Mouse (Mus musculus): Measurements from ENCODE around the gene Lzts2.
A peak's percentile ranks its signal among the peaks of the same experiment; 100 is the strongest.

Lzts2 gene

DNA sequence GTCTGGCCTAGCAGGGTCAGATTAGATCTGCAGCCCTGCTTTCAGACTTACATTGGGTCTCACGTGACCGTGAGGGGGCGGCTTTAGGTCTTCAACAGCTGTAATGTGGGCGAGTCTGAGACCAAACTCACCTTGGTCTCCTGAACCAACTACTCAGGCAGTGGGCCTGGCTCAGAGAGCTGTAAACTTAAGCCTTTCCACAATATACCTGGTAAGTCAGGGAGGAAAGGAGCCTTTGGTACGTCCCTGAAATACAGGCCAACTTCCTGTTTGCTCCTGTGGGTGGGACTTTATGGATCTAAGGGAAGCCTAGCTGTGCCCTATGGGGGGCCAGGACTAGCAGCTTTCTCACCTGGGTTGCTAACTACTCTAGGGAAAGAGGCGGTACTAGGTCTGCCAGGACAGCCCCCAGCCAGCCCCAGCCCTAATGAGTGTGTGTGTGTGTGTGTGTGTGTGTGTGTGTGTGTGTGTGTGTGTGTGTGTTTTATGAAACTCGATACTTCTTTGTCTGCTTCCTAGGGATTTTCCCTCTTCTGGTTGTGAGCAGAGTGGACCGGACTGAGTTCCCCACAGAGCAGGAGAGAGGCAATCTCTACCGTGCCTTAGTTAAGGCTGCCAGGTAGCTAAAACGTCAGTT, at the start of gene Lzts2:
Gene Lzts2 (plus strand): TSS at position 80 of the 637 bp plus-strand sequence.
- peak in 1 of 2 experiments; percentile 53 for DNase-seq (ENCODE audit: low spot score in 2 of 2)

DNA sequence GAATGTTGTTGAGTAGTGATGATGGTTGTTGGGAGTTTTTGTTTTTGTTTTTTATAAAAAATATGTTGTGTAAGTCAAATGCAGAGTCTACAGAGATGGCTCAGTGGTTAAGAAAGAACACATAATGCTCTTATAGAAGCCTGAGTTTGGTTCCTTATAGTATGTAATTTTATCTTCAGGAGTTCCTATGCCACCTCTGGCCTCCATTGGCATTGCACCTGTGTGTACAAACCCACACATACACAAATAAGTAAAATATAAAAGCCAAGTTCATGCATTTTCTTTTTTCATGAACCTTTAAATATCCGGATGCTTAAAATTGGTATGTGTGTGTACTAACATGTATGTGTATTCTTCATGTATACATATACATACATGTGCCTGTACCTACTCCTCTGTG, 48.2 kb upstream of the Lzts2 start:
- DNase-seq (ENCODE audit: low spot score in 2 of 2): no peak

DNA sequence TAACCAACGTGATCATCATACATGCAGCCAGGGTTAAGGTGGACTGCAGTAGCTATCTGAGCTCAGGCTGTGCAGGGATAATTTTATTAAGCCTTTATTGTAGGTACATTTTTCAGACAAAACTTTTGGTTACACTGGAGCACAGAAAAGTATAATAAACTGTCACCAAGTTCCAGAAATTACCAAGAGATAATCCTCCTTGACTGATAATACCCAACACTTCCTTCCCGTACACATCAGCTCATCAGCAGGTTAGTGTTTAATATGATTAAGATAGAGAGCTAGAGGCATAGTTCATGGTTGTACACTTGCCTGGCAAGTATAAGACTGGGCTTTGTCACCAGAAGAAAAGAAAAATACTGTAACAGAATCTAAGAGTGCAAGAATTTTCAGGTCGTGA, 45.9 kb upstream of the Lzts2 start:
- DNase-seq (ENCODE audit: low spot score in 2 of 2): no peak

DNA sequence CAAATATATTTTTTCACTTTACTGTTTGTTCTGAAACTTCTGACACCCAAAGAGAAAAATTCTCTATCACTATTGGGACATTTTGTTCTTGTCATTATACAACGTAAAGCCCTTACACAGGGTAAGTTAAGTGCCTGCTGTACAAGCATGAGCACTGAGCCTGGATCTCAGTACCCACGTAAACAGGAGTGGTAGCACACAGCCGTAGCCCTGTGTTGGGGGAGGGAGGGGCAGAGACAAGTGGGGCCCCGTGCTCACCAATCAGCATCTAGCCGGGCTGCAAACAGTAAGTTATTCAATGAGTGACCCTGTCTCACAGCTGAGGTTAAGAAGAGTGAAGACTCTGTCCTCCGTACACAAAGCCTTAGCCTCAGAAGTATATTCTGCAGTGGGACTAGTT, 37.6 kb upstream of the Lzts2 start:
- DNase-seq (ENCODE audit: low spot score in 2 of 2): no peak

DNA sequence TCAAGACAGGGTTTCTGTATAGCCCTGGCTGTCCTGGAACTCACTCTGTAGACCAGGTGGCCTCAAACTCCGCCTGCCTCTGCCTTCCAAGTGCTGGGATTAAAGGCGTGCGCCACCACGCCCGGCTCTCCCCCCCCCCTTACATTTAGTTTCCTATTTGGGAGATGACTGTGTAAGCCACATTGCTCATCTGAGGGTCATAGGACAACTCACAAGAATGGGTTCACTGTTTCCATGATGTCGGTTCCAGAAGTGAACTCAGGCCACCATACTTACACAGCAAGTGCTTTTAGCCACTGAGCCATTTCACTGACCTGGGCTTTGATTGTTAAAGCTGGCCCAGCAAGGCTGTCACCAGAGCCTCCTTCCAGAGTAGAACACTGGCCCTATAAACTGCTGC, 37.1 kb upstream of the Lzts2 start:
- DNase-seq (ENCODE audit: low spot score in 2 of 2): no peak

DNA sequence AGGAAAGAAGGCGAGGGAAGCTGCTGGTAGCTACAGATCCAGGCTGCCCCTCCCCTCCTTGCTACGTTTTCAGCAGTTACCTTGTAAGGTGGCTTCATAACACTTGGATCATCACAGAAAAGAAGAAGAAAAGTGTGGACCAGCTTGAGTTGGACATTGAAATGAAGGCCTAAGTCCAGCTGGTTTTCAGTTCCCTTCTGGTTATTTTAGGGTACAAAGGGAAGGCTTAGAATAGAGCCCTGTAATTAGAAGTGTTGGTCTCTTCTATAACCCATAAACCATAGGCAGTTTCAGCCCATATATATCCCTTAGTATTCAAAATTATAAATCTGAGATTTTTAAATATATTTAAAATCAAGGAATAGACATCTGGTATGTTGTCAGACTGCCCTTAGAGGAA, 33.4 kb upstream of the Lzts2 start:
- DNase-seq (ENCODE audit: low spot score in 2 of 2): no peak

DNA sequence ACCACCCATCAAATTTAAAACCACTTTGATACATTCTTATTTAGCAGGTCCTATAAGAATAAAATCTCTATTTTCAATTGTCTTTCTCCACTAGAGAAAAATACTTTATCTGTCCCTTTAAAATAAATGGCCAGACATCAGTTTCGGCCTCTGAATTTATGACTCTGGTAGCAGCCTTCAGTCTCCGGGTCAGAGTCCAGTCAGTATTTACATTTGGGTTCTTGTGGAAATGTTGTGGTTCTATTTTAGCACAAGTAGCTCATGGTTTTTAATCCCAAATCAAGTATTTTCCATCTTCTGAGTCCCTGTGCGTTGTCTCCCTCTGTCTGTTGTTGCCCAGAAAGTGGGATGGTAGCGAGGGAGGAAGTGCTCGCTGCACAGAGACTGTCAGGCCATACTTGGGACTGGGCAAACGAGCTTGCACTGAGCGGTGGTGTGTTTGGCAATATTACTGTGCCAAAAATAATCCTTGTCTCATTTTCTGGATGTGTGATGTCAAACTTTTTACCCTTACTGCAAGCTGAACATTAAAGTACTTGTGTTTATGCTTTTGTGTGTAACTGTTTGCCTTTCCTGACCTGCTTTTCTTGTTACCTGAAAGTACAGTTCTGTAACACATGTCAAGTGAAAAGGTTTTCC, 31.6 kb upstream of the Lzts2 start:
- no peak for DNase-seq (ENCODE audit: low spot score in 2 of 2)

DNA sequence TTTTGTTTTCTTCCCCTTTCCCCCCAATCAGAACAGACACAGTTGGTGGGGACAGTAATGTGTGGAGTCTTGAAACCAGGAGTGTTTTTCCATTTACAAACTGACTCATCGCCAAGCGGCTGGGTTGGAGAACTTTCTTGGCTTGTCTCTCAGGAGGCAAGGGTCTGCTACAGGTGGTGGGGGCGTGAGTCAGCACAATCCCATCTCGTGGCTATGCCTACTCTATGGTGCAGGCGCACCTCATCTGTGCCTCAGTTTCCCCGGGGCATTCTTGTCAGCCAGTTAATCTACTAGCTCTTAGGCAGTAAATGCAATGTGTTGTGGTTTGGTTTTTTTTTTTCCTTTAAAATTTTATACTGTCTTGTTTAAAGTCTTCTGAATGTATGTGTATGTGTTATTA, 30.8 kb upstream of the Lzts2 start:
- no peak for DNase-seq (ENCODE audit: low spot score in 2 of 2)

DNA sequence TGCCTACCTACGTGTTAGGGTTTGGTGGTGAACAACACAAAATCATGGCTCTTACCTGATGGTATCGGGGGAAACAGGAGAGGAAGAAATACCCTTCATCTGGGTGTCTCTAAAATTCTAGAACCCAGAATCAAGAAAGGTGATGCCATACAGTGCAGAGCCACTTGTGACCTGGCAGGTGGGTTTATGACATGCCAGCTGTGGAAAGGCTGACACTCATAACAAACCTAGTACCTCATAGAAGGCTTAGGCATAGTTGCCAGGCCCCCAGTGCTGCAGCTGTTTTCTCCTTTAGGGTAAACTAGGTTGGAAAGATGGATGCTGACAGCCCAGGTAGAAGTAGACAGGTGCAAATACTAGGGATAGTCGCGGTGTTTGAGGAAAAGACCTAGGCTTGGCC, 29.8 kb upstream of the Lzts2 start:
- no peak for DNase-seq (ENCODE audit: low spot score in 2 of 2)

DNA sequence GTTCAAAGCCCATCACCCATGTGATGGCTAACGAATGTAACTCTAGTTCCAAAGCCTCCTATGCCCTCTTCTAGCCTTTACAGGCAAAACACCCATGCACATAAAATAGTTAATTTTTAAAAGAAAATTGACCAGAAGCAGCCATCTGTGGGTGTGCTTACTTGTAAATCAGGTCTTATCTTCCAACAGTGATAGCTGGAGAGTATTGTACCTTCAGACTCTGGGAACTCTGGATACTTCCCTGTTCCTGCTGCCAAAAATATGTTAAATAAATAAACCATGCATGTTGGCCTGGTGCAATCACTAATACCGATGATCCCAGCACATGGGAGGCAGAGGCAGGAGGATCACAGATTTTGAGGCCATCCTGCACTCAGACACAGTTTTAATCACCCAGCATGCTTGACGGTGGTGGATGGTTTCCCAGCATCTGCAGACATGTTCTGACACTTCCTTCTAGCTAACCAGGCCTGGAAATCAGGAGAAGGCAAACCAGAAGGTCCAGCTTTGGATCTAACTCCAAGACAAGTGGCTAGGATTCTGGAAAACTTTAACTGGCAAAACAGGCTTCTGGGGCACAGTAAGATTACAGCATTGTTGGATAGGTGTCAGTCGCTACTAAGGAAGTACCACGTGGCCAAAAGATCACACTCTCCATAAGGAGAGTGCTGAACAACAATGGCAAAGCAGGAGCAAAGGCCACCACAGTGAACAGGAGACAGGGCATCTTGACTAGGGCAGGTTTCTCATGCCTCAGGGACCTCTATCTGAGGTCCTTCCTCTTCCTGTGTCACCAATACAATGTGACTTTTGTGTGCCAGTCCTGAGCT, 28.8 kb upstream of the Lzts2 start:
- DNase-seq (ENCODE audit: low spot score in 2 of 2): no peak

DNA sequence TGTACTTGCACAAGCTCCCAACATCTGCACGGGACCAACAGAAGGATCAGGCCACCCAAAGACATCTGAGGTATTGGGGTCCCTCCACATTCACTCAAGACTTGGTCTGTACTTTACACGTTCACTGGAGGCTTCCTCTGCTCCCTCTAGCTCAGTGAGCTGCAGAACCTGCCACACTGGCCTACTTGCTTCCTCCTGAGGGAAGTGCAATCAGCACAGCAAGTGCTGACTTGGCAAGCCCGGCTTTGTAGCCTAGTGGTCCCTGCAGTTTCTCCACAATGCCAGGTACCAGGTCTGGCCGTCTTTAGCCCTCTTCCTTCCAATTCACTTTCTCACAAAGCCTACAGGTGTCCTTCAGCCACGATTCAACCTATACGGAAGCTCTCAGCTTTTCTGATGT, 27.2 kb upstream of the Lzts2 start:
- DNase-seq (ENCODE audit: low spot score in 2 of 2): peak; percentile 30 to 46

DNA sequence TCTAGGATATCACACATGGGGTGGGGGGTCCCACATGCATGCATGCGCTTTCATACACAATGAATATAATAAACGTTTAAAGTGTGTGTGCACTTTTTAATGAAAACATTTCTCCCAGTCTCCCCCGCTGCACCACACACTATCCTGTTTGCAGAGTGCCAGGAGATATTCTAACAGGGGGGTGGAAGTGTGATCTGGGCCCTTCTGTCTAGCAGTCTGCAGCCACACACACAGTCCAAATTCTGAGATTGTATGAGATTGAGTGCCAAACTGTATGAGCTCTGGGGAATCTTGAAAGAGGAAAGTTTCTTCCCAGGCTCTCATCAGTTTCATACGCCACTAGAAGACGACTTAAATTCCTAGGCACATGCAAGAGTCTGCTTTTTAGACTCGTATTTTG, 26.4 kb upstream of the Lzts2 start:
- DNase-seq (ENCODE audit: low spot score in 2 of 2): no peak

DNA sequence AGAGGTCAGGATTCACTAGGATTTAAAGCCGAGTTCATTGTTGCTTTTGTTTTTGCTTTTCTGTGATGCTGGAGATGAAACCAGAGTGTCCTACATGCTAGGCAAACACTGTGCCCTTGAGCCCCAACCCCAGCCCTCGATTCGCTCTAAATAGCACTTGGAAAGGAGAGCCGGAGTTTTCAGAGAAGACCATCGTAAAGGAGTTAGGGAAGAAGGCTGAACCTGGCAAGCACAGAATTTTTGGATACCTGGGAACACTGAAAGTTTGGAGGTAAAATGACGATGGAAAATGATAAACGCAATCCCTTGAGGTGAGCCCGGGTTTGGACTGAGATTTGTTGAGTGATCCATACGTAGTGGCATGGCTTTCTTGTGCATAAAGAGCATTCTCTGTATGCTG, 25.9 kb upstream of the Lzts2 start:
- DNase-seq (ENCODE audit: low spot score in 2 of 2): no peak

DNA sequence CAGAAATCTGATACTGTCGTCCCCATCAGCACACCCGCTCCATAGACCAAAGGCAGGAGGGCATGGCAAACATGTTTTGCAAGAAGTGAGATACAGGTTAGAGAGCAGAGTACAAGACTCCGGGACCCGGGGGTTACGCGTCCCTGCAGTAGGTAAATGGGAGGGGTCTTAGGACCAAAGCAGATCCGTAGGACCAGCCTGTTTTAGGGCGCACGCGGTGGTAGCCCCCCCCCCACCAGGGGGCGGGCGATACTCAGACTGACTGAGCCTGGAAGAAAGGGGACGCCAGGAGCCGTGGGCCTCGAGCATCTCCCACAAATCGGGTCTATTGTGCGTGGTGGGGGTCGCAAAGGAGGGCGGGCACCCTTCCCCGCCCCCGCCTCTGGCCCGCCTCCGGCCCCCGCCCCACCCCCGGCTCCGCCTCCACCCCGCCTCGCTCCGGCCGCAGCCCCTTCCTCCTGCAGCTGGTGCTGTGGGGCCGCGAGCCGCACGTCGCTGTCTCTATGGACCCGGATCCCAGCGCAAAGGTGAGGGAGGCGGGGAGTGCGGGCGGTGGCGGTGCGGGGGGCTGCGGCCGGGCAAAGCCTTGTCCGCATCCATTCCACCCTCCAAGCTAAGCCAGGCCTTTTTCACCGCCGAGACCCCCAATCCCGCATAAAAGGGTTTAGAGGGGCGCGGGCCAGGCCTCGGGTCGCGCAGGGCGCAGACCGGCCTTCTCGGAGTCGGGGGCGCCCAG, 25.2 kb upstream of the Lzts2 start, which contains the start of gene Sema4g:
Gene Sema4g (plus strand): TSS at position 271 of the 736 bp plus-strand sequence.
- DNase-seq (ENCODE audit: low spot score in 2 of 2): peak in 1 of 2 experiments; percentile 42

DNA sequence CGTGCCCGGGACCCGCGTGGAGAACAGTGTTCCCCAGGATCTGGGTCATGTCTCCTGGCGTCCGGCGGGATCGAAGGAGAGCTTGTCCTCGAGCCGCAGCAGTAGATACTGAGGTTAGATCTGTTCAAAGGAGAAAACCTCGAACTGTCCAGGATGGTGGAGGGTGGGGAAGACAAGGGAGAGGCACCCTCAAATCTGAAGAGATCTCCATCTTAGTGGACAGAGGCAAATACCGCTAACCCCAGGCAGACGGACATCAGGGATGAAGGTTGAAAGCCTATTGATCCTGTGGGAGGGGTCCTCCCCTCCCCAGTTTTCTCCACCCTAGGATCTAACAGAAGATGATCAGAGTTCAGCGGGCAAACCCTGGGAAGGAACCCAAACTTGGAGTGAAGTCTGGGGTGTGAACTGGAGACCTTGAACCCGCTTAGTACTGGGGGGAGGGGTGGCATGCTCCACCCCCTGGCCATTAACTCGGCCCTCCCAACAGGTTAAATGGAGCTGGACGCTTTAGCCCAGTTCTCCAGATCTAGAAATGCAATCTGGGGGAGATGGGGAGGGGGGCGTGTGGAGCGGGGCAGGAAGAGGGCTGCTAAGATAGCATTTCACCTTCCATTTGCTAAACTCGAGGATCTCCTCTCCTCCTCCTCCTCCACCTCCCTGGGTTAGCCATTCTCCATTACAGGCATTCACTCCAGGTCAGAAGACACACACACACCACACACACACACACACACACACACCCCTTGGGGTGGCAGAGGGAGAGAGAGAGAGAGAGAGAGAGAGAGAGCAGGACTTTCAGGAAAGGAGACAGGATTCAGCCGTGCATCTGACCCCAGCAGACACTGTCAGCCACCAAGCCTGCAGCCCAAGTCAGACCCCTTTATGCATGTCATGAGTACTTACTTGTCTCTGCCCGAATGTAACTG, 24.4 kb upstream of the Lzts2 start:
- DNase-seq (ENCODE audit: low spot score in 2 of 2): peak in 1 of 2 experiments; percentile 37

DNA sequence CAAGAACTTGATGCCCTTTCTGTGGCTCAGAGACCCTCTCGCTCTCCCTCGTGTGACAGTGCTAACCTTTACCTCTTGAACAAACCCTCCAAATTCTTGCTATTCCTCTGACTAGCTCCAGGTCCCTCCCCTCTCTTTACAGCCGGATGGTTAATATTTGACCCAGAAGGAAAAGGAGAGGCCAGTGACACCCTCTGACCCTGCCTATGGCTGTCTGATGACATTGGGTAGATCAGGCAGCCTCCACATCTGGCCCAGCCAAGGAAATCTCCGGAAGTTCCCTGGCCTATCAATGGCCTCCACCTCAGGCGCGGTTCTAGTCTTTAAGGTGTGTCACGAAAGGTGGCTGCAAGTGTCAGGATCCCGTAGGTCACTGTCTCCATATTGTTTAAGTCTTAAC, 23.2 kb upstream of the Lzts2 start:
- DNase-seq (ENCODE audit: low spot score in 2 of 2): no peak

DNA sequence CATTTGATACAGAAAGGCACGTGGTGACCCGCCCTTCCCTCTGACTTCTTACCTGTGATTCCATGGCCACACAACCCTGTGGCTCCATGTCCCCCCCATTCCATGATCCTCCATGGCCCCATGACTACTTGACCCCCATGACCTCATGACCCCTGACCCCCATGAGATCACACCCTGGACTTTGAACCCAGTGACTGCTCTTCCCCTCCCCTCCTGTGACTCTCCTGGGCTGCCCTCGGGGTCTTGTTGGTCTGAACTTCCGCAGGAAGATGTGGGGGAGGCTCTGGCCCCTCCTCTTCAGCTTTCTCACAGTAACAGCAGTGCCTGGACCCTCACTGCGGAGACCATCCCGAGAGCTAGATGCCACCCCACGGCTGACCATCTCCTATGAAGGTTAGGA, 22.0 kb upstream of the Lzts2 start:
- no peak for DNase-seq (ENCODE audit: low spot score in 2 of 2)

DNA sequence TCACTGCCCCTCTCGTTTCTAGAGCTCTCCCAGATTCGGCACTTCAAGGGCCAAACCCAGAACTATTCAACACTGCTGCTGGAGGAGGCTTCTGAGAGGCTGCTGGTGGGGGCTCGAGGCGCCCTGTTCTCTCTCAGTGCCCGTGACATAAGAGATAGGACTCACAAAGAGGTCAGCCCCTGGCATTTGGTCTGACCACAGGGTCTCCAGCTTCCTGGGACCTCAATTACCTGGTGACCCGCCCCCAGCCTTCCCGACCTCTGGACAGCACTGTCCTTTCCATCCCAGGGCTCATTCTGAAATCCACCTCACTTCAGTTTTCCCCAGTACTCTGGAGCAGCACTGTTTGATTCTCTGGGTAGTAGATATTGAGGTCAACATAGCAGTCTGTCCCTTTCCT, 21.5 kb upstream of the Lzts2 start:
- DNase-seq (ENCODE audit: low spot score in 2 of 2): no peak

DNA sequence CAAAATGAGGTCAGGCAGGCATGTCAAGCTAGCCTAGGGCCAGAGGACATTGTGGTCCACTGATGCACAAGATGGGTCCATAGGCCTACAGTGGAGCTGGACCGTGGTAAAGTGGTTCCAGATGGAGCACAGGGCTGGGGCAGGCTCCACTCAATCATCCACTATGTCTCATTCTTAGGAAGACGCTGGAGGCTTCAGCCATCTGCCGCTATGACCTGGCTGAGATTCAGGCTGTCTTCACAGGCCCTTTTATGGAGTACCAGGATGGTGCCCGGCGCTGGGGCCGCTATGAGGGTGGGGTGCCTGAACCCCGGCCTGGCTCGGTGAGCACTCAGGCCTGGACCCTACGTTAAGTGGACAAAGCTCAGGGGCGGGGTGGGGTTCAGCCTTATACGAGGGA, 16.4 kb upstream of the Lzts2 start:
- no peak for DNase-seq (ENCODE audit: low spot score in 2 of 2)

DNA sequence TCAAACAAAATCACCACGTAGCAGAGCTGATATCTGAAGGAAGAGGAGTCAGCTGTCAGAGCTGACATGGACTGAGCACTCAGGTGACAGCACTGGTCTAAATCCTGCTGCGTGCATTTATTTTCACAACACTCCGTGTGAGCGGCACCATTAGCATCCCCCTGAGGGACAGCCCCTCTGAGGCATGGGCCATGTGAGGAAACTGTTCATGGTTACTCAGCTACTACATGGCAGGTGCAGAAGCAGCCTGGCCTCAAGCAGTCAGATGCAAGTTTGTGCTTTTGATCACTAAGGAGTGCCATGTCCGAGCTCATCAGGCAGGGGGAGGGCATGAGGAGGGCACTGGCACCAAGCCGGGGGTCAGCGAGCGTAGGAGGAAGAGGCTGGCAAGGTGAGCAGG, 14.6 kb upstream of the Lzts2 start:
- DNase-seq (ENCODE audit: low spot score in 2 of 2): no peak

DNA sequence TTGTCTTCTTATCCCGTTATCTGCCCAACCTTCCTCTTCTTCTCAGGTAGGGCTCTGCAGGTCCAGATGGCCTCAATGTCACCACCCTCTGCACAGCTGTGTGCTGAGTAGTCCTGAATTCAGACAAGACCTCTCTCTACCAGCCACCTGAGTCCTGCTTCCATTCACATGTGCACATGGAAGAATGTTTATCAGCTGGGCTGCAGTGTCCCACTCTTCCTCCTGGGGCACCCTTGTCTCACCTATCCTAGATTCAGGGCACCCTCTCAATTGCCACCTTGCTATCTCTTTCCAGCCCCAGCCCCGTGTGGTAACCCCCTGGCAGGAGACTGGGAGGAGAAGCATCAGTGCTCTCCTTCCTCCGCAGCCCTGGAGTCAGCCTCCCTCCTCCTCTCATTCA, 11.9 kb upstream of the Lzts2 start:
- no peak for DNase-seq (ENCODE audit: low spot score in 2 of 2)

Data from urinary bladder, adult 18-20 months (tissue).